Mouse (Mus musculus) liver, embryonic 14.5 days (tissue): ENCODE measurements around the gene Muc3. TPM values are rescaled to one million over a fixed set of nuclear protein-coding genes. Genes with fewer than 3 reads are reported as not detected.
"Not testable (repeated sequence)": the region's sequence is repeated elsewhere in the genome, so short reads cannot be mapped to it uniquely, and the experiment has no call there.

Experiments used
- ATAC-seq: fragments of 200-750 bp; cut with Nextera tagmentation; 2 replicates; pipeline ENCODE4 v1.8.0; 2017; ENCODE audit warnings: moderate number of reproducible peaks, mild to moderate bottlenecking, moderate library complexity; ENCODE audit not compliant: insufficient read depth
- DNase-seq, 3 experiments: peaks; one replicate each; pipeline ENCODE4 v3.0.0-alpha.2; 2012 to 2013; ENCODE audit warnings: low read depth in 3 of 3, low spot score in 3 of 3
- H3K27ac ChIP-seq: fragments of 300-500 bp; sonication (generic); 2 replicates; pipeline ENCODE4 v1.5.1; 2014; ENCODE audit warnings: moderate library complexity, mild to moderate bottlenecking, control low read depth, inconsistent platforms
- H3K27me3 ChIP-seq: fragments of 300-500 bp; sonication (generic); 2 replicates; pipeline ENCODE4 v1.6.1; 2014; ENCODE audit warnings: mild to moderate bottlenecking, low read length, moderate library complexity; ENCODE audit not compliant: control insufficient read depth, insufficient read depth
- H3K36me3 ChIP-seq: fragments of 300-500 bp; sonication (generic); replicated peaks from 2 replicates; pipeline ENCODE4 v1.6.1; 2014; ENCODE audit warnings: low read depth; ENCODE audit not compliant: control insufficient read depth, insufficient read depth
- H3K4me1 ChIP-seq, 2 experiments: fragments of 200-500 bp in 1 of 2; fragments of 300-500 bp in 1 of 2; sonication (generic) in 1 of 2; replicated peaks; 2 replicates each; pipeline ENCODE4 v1.6.1; 2012 to 2014; ENCODE audit warnings: antibody characterized with exemption in 1 of 2, inconsistent platforms in 1 of 2, low read length in 1 of 2; ENCODE audit not compliant: control insufficient read depth in 2 of 2, insufficient read depth in 2 of 2
- H3K4me2 ChIP-seq: fragments of 300-500 bp; sonication (generic); 2 replicates; pipeline ENCODE4 v1.6.1; 2014; ENCODE audit warnings: low read depth, mild to moderate bottlenecking, control low read depth, moderate library complexity
- H3K4me3 ChIP-seq, 2 experiments: fragments of 200-500 bp in 1 of 2; fragments of 300-500 bp in 1 of 2; sonication (generic) in 1 of 2; 2 replicates each; pipeline ENCODE4 v1.5.1; 2012 to 2014; ENCODE audit warnings: low read depth in 2 of 2, low read length in 2 of 2, mild to moderate bottlenecking in 2 of 2, control low read depth in 1 of 2, inconsistent platforms in 1 of 2, moderate library complexity in 1 of 2; ENCODE audit not compliant: insufficient read depth in 1 of 2
- H3K9ac ChIP-seq: fragments of 300-500 bp; sonication (generic); replicated peaks from 2 replicates; pipeline ENCODE4 v1.6.1; 2014; ENCODE audit warnings: mild to moderate bottlenecking, control low read depth, moderate library complexity
- H3K9me3 ChIP-seq: fragments of 300-500 bp; sonication (generic); 2 replicates; pipeline ENCODE4 v1.6.1; 2016; ENCODE audit warnings: low read length, mixed read lengths; ENCODE audit not compliant: control insufficient read depth
- CTCF ChIP-seq: IDR thresholded peaks from 2 replicates; pipeline ENCODE4 v1.5.1; 2016; ENCODE audit warnings: antibody characterized with exemption, low read depth, control low read depth
- EP300 ChIP-seq: IDR thresholded peaks from 2 replicates; pipeline ENCODE4 v1.6.1; 2016; ENCODE audit warnings: antibody characterized with exemption, low read depth
- WGBS: fragments of 180-500 bp; shearing (Covaris S2); extraction: QIAGEN DNeasy Blood & Tissue Kit; methylation state at CpG from one replicate; pipeline ENCODE4 v1.1.7; 2014; ENCODE audit not compliant: insufficient replicate concordance; 5-methylcytosine and 5-hydroxymethylcytosine counted together
- polyA plus RNA-seq, 2 experiments: library from polyadenylated mRNA; depleted of rRNA in 1 of 2; stranded (reverse) in 1 of 2; unstranded in 1 of 2; fragments of >200 nt; fragmentation: Nextera tagmentation in 1 of 2; extraction: Ambion mirVana in 1 of 2; gene quantifications; 2 replicates each; pipeline versions ENCODE4 v1.2.1 to v1.2.3; 2012 to 2014

Muc3 gene
- polyA plus RNA-seq (2012; rRNA removed) (not detected in 2 replicates), polyA plus RNA-seq (2014; fragmentation: Nextera tagmentation; extraction: Ambion mirVana) (not detected in 2 replicates)

- not testable (repeated sequence) for H3K4me1 ChIP-seq, DNase-seq, H3K9ac ChIP-seq, H3K27me3 ChIP-seq, H3K27ac ChIP-seq, H3K4me3 ChIP-seq, H3K36me3 ChIP-seq, ATAC-seq, H3K4me2 ChIP-seq
- peaks cover 25% of the 10 kb centered on the region for H3K9me3 ChIP-seq
Observed at GRCm38 (mm10) chr5:137149272-137149882, at the start of gene Muc3. Gene Muc3, minus strand, starts transcription at chr5:137149322.

DNA sequence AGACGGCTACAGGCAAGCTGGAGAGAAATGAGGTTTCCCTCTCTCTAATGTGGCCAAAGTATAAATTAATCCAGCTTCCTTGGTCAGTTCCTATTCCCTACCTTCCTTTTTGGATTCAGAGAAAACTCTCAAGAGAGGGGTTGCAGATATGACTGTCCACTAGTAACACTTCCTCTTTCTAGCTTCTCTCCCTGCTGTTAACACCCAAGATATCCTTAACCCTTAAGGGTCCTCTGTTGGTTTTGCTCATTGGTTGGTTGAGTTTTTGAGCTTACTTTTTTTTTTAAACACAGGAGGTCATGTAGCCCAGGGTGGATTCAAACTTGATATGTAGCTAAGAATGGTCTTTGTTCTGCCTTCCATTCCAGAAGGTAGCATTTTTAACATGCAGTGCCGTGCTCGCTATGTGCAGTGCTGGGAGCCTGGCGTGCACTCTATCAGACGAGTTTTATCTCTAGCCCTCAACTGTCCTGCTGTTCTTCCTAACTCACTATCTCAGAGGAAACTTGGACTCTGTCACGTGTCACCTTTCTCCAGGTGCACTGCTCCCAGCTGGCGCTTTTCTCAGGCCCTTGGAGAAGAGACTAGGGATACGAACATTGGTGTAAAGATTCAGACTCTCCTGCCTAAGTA lies 45.5 kb upstream of the Muc3 start:
- Histone ChIP-seq H3K9ac (no peak overlapping the region), H3K4me2 (no peak overlapping the region), H3K9me3 (no peaks in the 10 kb centered on the region), H3K36me3 (no peaks in the 10 kb centered on the region), H3K4me3 (no peak overlapping the region), H3K27ac (no peak overlapping the region), H3K27me3 (no peaks in the 10 kb centered on the region; the same call in 1 of the 2 replicates), H3K4me1 (0 out of 4 replicates have a peak, but pooled peaks cover 0 to 2% of the 10 kb centered on the region in 2 experiments)
- 15% methylated on average over 8 of the region's 8 CpGs for WGBS
- DNase-seq (no peak), ATAC-seq (no peak)
- TF ChIP-seq EP300 (no peak), CTCF (no peak)

- 44% methylated on average over 8 of the region's 8 CpGs for WGBS
- no peaks in the 10 kb centered on the region; the same call in 1 of the 2 replicates for H3K27me3 ChIP-seq
- 0 out of 4 replicates have a peak, but pooled peaks cover 0 to 2% of the 10 kb centered on the region in 2 experiments for H3K4me1 ChIP-seq
- no peak overlapping the region for H3K4me2 ChIP-seq
- H3K9me3 ChIP-seq: no peaks in the 10 kb centered on the region
- no peak overlapping the region for H3K27ac ChIP-seq
- no peak for TF ChIP-seq EP300
- no peaks in the 10 kb centered on the region for H3K36me3 ChIP-seq
- no peak overlapping the region for H3K9ac ChIP-seq
- ATAC-seq (no peak), DNase-seq (no peak)
- no peak overlapping the region for H3K4me3 ChIP-seq
Observed at GRCm38 (mm10) chr5:137193279-137193952, 44.3 kb upstream of the Muc3 start.

DNA sequence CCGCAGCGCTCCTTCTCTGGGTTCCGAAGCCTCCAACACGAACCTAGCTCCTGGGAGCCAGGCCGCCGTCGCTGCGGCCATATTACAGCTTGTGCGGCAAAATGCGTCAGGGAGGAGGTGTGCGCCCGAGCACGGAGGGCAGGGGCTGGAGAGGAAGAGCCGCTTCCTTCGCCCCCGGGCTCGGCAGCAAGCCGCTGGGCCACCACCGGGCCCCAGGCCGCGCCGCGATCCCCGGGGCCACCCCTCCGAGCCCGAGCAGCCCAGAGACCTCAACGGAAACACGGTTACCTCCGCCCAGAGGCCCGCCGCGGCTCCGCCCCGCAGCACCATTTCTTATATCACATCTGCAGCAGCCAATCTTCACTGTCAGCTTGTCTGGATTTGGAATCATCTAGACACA lies 40.2 kb upstream of the Muc3 start:
- no peak for ATAC-seq
- peak in 1 of 3 experiments; percentile 20 for DNase-seq
- Histone ChIP-seq H3K9me3 (no peaks in the 10 kb centered on the region), H3K9ac (peak overlapping the region; percentile 50), H3K27me3 (no peaks in the 10 kb centered on the region; the same call in 1 of the 2 replicates), H3K4me2 (peak overlapping the region; percentile 67), H3K36me3 (no peaks in the 10 kb centered on the region), H3K4me3 (peak overlapping the region; percentile 44 to 55), H3K4me1 (no peaks in the 10 kb centered on the region), H3K27ac (no peak overlapping the region)
- under 1% methylated on average over 34 of the region's 34 CpGs for WGBS
- no peak for TF ChIP-seq CTCF
- no peak for TF ChIP-seq EP300

DNA sequence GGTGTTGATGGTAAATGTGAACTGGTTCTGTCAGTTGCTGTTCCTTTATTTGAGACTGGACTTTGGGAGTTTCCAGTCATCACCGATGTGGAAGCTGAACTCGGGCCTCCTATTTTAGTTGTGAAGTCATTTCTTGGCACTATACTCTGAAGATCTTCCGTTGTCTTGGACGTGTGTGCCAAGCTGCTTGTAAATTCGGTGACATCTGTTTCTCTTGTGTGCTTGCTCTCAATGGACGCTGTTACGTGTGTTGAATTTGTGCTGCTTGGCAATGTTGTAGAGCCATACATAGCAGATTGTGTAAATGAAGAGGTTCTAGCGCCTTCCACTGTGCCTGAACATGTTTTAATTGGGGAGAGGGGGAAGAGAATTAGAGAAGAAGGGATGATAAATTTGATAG lies 36.2 kb upstream of the Muc3 start:
- DNase-seq: no peak
- H3K4me3 ChIP-seq: no peak overlapping the region
- TF ChIP-seq EP300 (no peak), CTCF (no peak)

More for the DNA sequence above, 36.2 kb upstream of the Muc3 start:
- Histone ChIP-seq H3K36me3 (no peaks in the 10 kb centered on the region), H3K4me1 (no peaks in the 10 kb centered on the region), H3K9me3 (no peaks in the 10 kb centered on the region), H3K9ac (no peak overlapping the region), H3K4me2 (no peak overlapping the region), H3K27me3 (no peaks in the 10 kb centered on the region; the same call in 1 of the 2 replicates), H3K27ac (no peak overlapping the region)
- 74% methylated on average over 8 of the region's 8 CpGs for WGBS
- ATAC-seq: no peak
